Mouse (Mus musculus) neural tube, embryonic 15.5 days (tissue): ENCODE data around the gene Klhl40. TPM values are rescaled to one million over a fixed set of nuclear protein-coding genes. Genes with fewer than 3 reads are reported as not detected.

ENCODE experiments used
- ATAC-seq: fragments of 200-750 bp; cut with Nextera tagmentation; 2 replicates; pipeline ENCODE4 v1.8.0; 2017; ENCODE audit warnings: mild to moderate bottlenecking, moderate TSS enrichment, moderate library complexity; ENCODE audit not compliant: low FRiP score
- H3K27ac ChIP-seq: fragments of 300-500 bp; sonication (generic); replicated peaks from 2 replicates; pipeline ENCODE4 v1.5.1; 2015; ENCODE audit warnings: mild to moderate bottlenecking, inconsistent platforms
- H3K27me3 ChIP-seq: fragments of 300-500 bp; sonication (generic); replicated peaks from 2 replicates; pipeline ENCODE4 v1.6.1; 2015; ENCODE audit warnings: inconsistent platforms
- H3K36me3 ChIP-seq: fragments of 300-500 bp; sonication (generic); 2 replicates; pipeline ENCODE4 v1.6.1; 2015; ENCODE audit warnings: inconsistent platforms
- H3K4me1 ChIP-seq: fragments of 300-500 bp; sonication (generic); 2 replicates; pipeline ENCODE4 v1.6.1; 2015; ENCODE audit warnings: inconsistent platforms
- H3K4me2 ChIP-seq: fragments of 300-500 bp; sonication (generic); 2 replicates; pipeline ENCODE4 v1.6.1; 2015; ENCODE audit warnings: inconsistent platforms, mild to moderate bottlenecking, moderate library complexity
- H3K4me3 ChIP-seq: fragments of 300-500 bp; sonication (generic); replicated peaks from 2 replicates; pipeline ENCODE4 v1.5.1; 2015; ENCODE audit warnings: mild to moderate bottlenecking, inconsistent platforms
- H3K9ac ChIP-seq: fragments of 300-500 bp; sonication (generic); replicated peaks from 2 replicates; pipeline ENCODE4 v1.6.1; 2015; ENCODE audit warnings: mild to moderate bottlenecking, inconsistent platforms
- H3K9me3 ChIP-seq: fragments of 300-500 bp; sonication (generic); replicated peaks from 2 replicates; pipeline ENCODE4 v1.6.1; 2016; ENCODE audit warnings: inconsistent platforms
- WGBS: fragments of 180-500 bp; shearing (Covaris S2); methylation state at CpG from one replicate; pipeline ENCODE4 v1.1.7; 2015; ENCODE audit warnings: mixed read lengths; 5-methylcytosine and 5-hydroxymethylcytosine counted together
- polyA plus RNA-seq: library from polyadenylated mRNA; unstranded; fragments of >200 nt; fragmentation: Nextera tagmentation; extraction: Ambion mirVana; gene quantifications from 2 replicates; pipeline ENCODE4 v1.2.1, GENCODE M21; 2015

Klhl40 gene
- polyA plus RNA-seq, 1 experiment from 2014 or later, result 3.6 TPM

GRCm38 (mm10) chr9:121760271-121761090 lies 16.9 kb upstream of the Klhl40 start:
- H3K4me3 ChIP-seq, result peak overlapping the region; percentile 91
- under 1% methylated on average over 43 of the region's 43 CpGs for WGBS
- ATAC-seq, result peak; percentile 30

DNA sequence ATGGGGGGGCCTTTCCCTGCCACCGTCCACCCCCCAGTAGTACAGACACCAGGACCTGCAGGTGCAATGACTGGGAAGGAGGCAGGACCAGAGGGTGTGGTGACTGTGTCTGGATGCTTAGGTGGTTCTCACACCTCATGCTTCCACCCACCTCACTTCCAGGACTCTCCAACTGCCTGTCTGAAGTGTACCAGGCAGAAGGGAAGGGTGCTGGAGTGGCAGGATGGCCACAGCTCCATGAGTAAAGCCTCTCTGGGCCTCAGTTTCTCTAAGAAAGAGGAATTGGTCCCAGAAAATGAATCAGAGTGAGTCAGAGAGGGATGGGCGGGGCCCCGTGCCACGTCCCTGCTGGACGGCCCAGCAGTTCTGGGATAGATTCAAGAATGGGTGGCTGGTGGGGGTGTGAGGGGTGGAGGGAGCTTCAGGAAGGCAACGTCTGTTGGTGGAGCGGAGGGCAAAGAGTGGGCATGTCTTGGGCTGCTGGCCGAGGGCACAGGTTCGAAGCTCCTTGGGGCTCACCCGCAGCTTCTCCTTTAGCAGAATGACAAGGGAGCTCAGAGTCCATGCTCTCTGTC lies 16.2 kb upstream of the Klhl40 start:
- H3K4me3 ChIP-seq, result peak overlapping the region; percentile 91
- H3K4me2 ChIP-seq, result peak overlapping the region; percentile 81
- H3K9me3 ChIP-seq, result no peaks in the 10 kb centered on the region
- 67% methylated on average over 10 of the region's 10 CpGs for WGBS
- peaks cover 55% of the 10 kb centered on the region for H3K4me1 ChIP-seq
- peak overlapping the region; percentile 91 for H3K27ac ChIP-seq
- no peak for ATAC-seq
- no peaks in the 10 kb centered on the region for H3K27me3 ChIP-seq
- peaks cover 45% of the 10 kb centered on the region for H3K36me3 ChIP-seq
- peak overlapping the region; percentile 95 for H3K9ac ChIP-seq

More at GRCm38 (mm10) chr9:121760271-121761090, 16.9 kb upstream of the Klhl40 start:
- Histone ChIP-seq H3K4me2 (peak overlapping the region; percentile 81), H3K36me3 (peaks cover 45% of the 10 kb centered on the region), H3K27ac (peak overlapping the region; percentile 91), H3K9me3 (no peaks in the 10 kb centered on the region), H3K9ac (peak overlapping the region; percentile 95), H3K27me3 (no peaks in the 10 kb centered on the region), H3K4me1 (peaks cover 55% of the 10 kb centered on the region)

DNA sequence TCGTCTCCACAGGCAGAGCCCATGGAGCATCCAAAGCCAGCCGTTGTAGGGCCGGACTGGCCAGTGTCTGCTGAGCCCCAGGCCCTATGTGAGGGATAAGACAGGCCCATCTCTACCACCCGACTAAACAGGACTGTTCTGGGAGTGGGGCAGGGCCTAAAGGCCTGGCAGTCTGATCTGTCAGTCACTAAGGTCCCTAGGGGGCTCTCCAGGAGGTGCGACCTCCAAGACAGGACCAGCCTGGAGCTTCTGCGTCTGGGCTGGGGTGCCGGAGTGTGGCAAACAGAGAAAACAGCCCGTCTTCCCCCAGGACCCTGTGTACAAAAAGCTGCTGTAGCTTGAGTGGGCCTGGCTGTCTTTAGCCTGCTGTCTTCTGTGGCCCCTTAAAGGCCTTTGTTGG lies 15.6 kb upstream of the Klhl40 start:
- Histone ChIP-seq H3K9ac (0 out of 2 replicates have a peak overlapping the region, but pooled peaks have one; percentile 95), H3K36me3 (peaks cover 46% of the 10 kb centered on the region), H3K4me1 (peaks cover 55% of the 10 kb centered on the region), H3K9me3 (no peaks in the 10 kb centered on the region), H3K4me2 (peak overlapping the region; percentile 81; the same call in 1 of the 2 replicates), H3K27ac (no peak overlapping the region), H3K27me3 (no peaks in the 10 kb centered on the region), H3K4me3 (no peak overlapping the region)
- ATAC-seq, result no peak
- WGBS, result 68% methylated on average over 8 of the region's 8 CpGs

DNA sequence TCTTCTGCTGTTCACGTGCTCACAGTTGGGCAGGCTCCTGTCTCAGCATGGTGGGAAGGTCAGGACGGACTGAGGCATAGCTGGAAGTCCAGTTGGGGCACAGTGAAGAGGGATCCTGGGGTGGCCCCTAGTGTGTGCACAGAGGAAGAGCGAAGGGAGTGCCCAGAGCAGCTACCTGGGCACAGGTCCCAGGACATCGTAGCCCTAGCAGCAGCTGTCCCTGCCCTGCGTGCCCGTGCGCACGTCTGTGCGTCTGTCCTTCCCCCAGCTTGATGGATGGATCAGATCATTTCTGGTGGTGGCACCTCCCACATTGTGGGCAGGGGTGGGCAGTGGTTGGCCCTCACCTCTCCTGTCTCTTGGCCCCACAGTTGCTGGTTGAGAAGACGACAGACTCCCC lies 15.2 kb upstream of the Klhl40 start:
- 88% methylated on average over 10 of the region's 10 CpGs for WGBS
- no peak for ATAC-seq
- H3K4me2 ChIP-seq, result no peak overlapping the region
- H3K36me3 ChIP-seq, result peaks cover 48% of the 10 kb centered on the region
- H3K27ac ChIP-seq, result no peak overlapping the region
- H3K9ac ChIP-seq, result no peak overlapping the region
- peaks cover 52% of the 10 kb centered on the region for H3K4me1 ChIP-seq
- no peak overlapping the region for H3K4me3 ChIP-seq
- H3K9me3 ChIP-seq, result no peaks in the 10 kb centered on the region
- H3K27me3 ChIP-seq, result no peaks in the 10 kb centered on the region

GRCm38 (mm10) chr9:121762761-121763160 lies 14.6 kb upstream of the Klhl40 start:
- no peaks in the 10 kb centered on the region for H3K9me3 ChIP-seq
- H3K27ac ChIP-seq, result no peak overlapping the region
- H3K9ac ChIP-seq, result no peak overlapping the region
- no peak overlapping the region for H3K4me2 ChIP-seq
- peaks cover 47% of the 10 kb centered on the region for H3K4me1 ChIP-seq
- 83% methylated on average over 25 of the region's 25 CpGs for WGBS
- peaks cover 53% of the 10 kb centered on the region for H3K36me3 ChIP-seq
- H3K4me3 ChIP-seq, result no peak overlapping the region
- no peaks in the 10 kb centered on the region for H3K27me3 ChIP-seq
- ATAC-seq, result no peak

DNA sequence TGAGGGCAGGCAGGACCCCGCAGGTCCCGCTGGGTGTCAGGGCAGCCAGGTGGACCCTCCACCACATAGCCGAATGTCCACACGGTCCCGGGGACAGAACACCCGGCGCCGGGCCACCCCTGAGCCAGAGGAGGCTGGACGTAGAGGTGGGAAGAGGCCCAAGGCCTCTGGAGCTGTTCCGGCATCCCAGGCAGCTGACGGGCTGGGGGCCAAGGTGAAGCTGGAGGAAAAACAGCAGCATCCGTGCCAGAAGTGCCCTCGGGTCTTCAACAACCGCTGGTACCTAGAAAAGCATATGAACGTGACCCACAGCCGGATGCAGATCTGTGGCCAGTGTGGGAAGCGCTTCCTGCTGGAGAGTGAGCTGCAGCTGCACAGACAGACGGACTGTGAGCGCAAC lies 13.7 kb upstream of the Klhl40 start:
- H3K4me3 ChIP-seq, result no peak overlapping the region
- no peaks in the 10 kb centered on the region for H3K9me3 ChIP-seq
- no peak overlapping the region for H3K27ac ChIP-seq
- peaks cover 38% of the 10 kb centered on the region for H3K4me1 ChIP-seq
- H3K36me3 ChIP-seq, result peaks cover 62% of the 10 kb centered on the region
- no peak for ATAC-seq
- H3K4me2 ChIP-seq, result no peak overlapping the region
- 84% methylated on average over 19 of the region's 19 CpGs for WGBS
- H3K9ac ChIP-seq, result no peak overlapping the region
- H3K27me3 ChIP-seq, result no peaks in the 10 kb centered on the region

DNA sequence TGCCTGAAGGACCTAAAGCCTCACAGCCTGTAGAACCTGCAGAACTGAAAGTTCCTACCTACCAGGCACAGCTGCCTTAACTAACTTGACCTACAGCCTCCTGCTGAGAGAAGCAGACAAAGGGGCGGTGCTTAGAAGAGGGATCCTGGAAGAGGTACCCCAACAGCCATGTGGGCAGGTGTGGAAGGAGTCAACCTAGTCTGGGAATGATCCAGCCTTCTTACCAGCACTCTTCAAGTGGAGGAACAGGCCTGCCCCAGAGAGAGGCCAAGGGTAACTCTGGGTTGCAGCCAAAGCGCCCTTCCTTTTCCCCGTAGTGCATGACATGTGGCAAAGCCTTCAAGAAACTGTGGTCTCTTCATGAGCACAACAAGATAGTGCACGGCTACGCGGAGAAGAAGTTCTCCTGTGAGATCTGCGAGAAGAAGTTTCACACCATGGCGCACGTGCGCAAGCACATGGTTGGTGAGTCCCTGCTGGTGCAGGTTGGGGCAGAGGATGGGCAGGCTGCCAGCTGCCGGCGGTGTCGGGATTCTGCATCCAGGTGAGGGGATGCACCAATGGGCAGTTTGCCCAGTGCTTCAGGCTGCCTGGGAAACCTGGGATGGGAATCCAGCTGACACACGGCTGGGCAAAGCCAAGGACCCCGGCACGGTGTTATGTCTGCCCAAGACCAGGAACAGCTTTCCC lies 12.1 kb upstream of the Klhl40 start:
- WGBS, result 83% methylated on average over 16 of the region's 16 CpGs

GRCm38 (mm10) chr9:121772412-121772811 lies 5.0 kb upstream of the Klhl40 start:
- H3K4me2 ChIP-seq, result no peak overlapping the region
- ATAC-seq, result no peak
- no peaks in the 10 kb centered on the region for H3K9me3 ChIP-seq
- H3K27ac ChIP-seq, result no peak overlapping the region
- H3K27me3 ChIP-seq, result peaks cover 21% of the 10 kb centered on the region
- H3K9ac ChIP-seq, result no peak overlapping the region
- no peaks in the 10 kb centered on the region for H3K4me1 ChIP-seq
- H3K36me3 ChIP-seq, result peaks cover 16% of the 10 kb centered on the region
- WGBS, result 82% methylated on average over 5 of the region's 5 CpGs
- no peak overlapping the region for H3K4me3 ChIP-seq

More for the DNA sequence above, 12.1 kb upstream of the Klhl40 start:
- H3K9me3 ChIP-seq, result no peaks in the 10 kb centered on the region
- H3K36me3 ChIP-seq, result peaks cover 65% of the 10 kb centered on the region
- ATAC-seq, result no peak
- H3K27ac ChIP-seq, result no peak overlapping the region
- H3K4me2 ChIP-seq, result no peak overlapping the region
- peaks cover 35% of the 10 kb centered on the region for H3K4me1 ChIP-seq
- no peak overlapping the region for H3K9ac ChIP-seq
- no peak overlapping the region for H3K4me3 ChIP-seq
- no peaks in the 10 kb centered on the region for H3K27me3 ChIP-seq

DNA sequence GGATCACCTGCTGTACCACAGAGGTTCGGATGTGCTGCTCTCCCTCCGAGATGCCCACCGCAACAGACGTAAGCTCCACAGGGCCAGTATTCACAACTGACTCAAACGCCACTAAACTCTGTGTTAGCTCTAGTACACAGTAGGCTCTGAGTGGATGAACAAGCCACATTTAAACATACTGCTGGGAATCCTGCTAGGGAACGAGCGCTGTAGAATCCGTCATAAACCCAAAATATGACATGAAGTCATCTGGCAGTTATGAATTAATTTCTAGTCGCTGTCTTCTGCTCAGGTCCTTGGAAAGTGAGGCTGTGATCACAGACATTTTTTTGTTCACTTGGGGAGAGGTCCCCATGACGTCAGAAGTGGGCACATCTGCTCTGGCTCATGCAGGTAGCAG lies 1.5 kb upstream of the Klhl40 start:
- H3K9me3 ChIP-seq, result no peaks in the 10 kb centered on the region
- H3K4me3 ChIP-seq, result no peak overlapping the region
- peaks cover 47% of the 10 kb centered on the region for H3K27me3 ChIP-seq
- 80% methylated on average over 10 of the region's 10 CpGs for WGBS
- H3K36me3 ChIP-seq, result no peaks in the 10 kb centered on the region
- ATAC-seq, result no peak
- H3K9ac ChIP-seq, result no peak overlapping the region
- H3K4me1 ChIP-seq, result peaks cover 14% of the 10 kb centered on the region
- no peak overlapping the region for H3K4me2 ChIP-seq
- H3K27ac ChIP-seq, result no peak overlapping the region

DNA sequence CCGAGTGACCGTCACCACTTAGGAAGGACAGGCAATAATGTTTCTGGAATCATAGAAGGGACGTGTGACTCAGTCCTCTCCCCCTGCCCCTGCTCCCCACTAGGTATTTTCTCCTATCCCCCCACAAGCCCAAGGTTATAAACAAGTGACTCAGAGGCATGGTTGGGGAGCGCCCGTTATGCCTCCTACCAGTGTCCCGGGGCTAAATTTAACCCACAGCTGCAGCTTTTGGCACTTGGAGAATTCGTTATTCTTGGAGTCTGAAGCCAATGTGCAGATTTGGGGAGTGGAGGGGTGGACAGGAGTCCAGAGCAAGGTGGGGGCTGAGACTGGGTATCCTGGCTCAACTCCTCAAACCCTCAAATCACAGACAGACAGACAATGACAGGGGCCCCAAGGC lies 896 bp upstream of the Klhl40 start:
- Histone ChIP-seq H3K4me2 (no peak overlapping the region), H3K4me3 (no peak overlapping the region), H3K27ac (no peak overlapping the region), H3K9me3 (no peaks in the 10 kb centered on the region), H3K27me3 (peaks cover 47% of the 10 kb centered on the region), H3K36me3 (no peaks in the 10 kb centered on the region), H3K9ac (no peak overlapping the region), H3K4me1 (peaks cover 14% of the 10 kb centered on the region)
- WGBS, result 85% methylated on average over 7 of the region's 7 CpGs
- no peak for ATAC-seq

GRCm38 (mm10) chr9:121778066-121778624 lies 738 bp downstream of the Klhl40 start:
- H3K9me3 ChIP-seq, result no peaks in the 10 kb centered on the region
- H3K4me3 ChIP-seq, result peak overlapping the region; percentile 35
- no peak overlapping the region; the same call in 1 of the 2 replicates for H3K27ac ChIP-seq
- no peaks in the 10 kb centered on the region for H3K36me3 ChIP-seq
- H3K27me3 ChIP-seq, result peaks cover 47% of the 10 kb centered on the region
- 10% methylated on average over 54 of the region's 54 CpGs for WGBS
- peak overlapping the region; percentile 64 for H3K4me2 ChIP-seq
- peak; percentile 69 for ATAC-seq
- H3K4me1 ChIP-seq, result peaks cover 14% of the 10 kb centered on the region
- H3K9ac ChIP-seq, result 0 out of 2 replicates have a peak overlapping the region, but pooled peaks have one; percentile 14
